Mouse (Mus musculus) kidney, adult 9 months (tissue): ENCODE results near the gene Orai1.

Source experiments
- DNase-seq: peaks from one replicate; pipeline ENCODE4 v3.0.0; 2022

The Orai1 gene

GRCm38 (mm10) chr5:123075576-123076418 lies 60.9 kb downstream of the Orai1 start:
- peak; percentile 92 for DNase-seq

GRCm38 (mm10) chr5:123076419-123077281 lies 61.8 kb downstream of the Orai1 start:
- no peak for DNase-seq

GRCm38 (mm10) chr5:123079568-123079967 lies 64.7 kb downstream of the Orai1 start:
- no peak for DNase-seq

- peak; percentile 50 for DNase-seq
Measured at GRCm38 (mm10) chr5:123080041-123080440, 65.2 kb downstream of the Orai1 start.
